Mouse (Mus musculus): ENCODE data around the gene Ms4a6d. TPM values are rescaled to one million over a fixed set of nuclear protein-coding genes. Genes with fewer than 3 reads are reported as not detected.

The Ms4a6d gene
- 4.6 and 6.4 TPM in 2 replicates for polyA plus RNA-seq (2015; fragmentation: Nextera tagmentation; extraction: Ambion mirVana)

DNA sequence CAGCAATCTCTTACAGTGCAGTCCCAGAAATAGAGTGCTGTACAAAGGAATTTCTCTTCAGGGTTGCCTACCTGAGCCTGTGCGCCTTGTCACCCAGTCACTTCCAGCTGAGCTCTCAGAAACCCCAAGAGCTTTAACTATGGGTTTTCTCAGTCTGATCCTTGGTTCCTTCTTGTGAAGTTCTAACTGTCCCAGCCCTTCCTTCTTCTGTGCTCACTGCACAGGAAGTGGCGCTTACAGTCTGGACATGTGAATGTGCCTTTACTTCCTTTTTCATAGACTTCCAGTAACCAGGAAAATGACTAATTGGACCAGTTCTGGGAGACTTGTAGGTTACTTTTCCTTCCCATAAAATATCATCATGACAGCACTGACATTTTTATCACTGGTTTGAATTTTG is at the start of gene Ms4a6d:
TSS of gene Ms4a6d (minus strand) at position 247 of the 400 bp plus-strand sequence.
- no peak for ATAC-seq (ENCODE audit: borderline replicate concordance, extremely low read depth, low FRiP score, low TSS enrichment)

DNA sequence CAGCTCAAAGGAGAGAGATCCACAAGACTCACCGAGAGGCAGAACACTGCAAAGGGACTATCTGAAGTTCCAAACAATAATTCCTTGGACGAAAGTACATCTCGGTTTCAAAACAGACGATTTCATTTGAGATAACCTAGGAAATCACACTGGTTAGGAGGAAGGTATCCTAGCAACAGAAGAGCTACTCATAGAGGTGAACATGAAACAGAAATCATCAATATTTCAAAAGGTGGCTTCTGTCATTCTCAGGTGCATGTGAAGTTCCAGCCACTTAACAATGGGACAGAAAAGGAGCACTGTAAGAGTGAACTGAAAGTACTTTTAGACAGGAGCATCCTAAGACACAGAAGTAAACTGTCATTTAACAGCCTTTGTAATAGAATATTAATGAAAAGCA is 44.9 kb upstream of the Ms4a6d start:
- no peak overlapping the region for H3K9ac ChIP-seq
- H3K4me3 ChIP-seq = no peak overlapping the region
- 56% methylated on average over 4 of the region's 4 CpGs for WGBS
- H3K27ac ChIP-seq = no peak overlapping the region
- H3K27me3 ChIP-seq = no peaks in the 10 kb centered on the region
- no peak for ATAC-seq (ENCODE audit: borderline replicate concordance, extremely low read depth, low FRiP score, low TSS enrichment)
- no peaks in the 10 kb centered on the region for H3K36me3 ChIP-seq
- no peaks in the 10 kb centered on the region for H3K4me1 ChIP-seq
- H3K9me3 ChIP-seq = no peaks in the 10 kb centered on the region
- no peak overlapping the region for H3K4me2 ChIP-seq

More for the DNA sequence above, at the start of gene Ms4a6d:
- no peak within 1 kb of the TSS for H3K4me3 ChIP-seq
- no peaks in the 10 kb centered on the region for H3K27me3 ChIP-seq
- WGBS = 81% methylated on average over 2 of the region's 2 CpGs
- no peaks in the 10 kb centered on the region for H3K4me1 ChIP-seq
- H3K9ac ChIP-seq = no peak within 1 kb of the TSS
- no peak within 1 kb of the TSS for H3K27ac ChIP-seq
- H3K9me3 ChIP-seq = no peaks in the 10 kb centered on the region
- H3K4me2 ChIP-seq = no peak within 1 kb of the TSS
- no peaks in the 10 kb centered on the region for H3K36me3 ChIP-seq

- Histone ChIP-seq H3K27me3 (no peaks in the 10 kb centered on the region), H3K4me1 (no peaks in the 10 kb centered on the region), H3K9me3 (no peaks in the 10 kb centered on the region), H3K4me3 (no peak overlapping the region), H3K27ac (no peak overlapping the region), H3K4me2 (no peak overlapping the region), H3K9ac (no peak overlapping the region), H3K36me3 (no peaks in the 10 kb centered on the region)
- ATAC-seq (ENCODE audit: borderline replicate concordance, extremely low read depth, low FRiP score, low TSS enrichment) = no peak
- 63% methylated on average over 3 of the region's 3 CpGs for WGBS
Observed at GRCm38 (mm10) chr19:11646166-11646565, 41.5 kb upstream of the Ms4a6d start.

DNA sequence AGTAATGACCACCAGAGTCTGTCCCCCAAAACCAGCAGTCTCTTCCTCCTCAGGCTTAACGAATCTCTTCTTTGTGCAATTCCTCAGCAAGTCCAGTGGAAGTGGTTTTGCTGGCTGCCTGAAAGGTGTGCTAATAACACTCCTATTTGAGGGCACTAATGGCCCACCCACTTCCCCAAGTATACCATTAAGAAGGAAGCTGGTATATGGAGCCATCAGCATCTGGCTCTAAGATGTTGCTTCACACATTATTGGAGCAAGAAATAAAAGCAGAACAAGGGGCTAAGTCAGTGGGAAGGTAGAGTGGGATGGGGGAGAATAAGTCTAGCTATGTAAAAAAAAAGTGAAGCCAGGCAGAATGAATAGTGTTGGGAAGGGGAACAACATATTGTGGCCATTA is 36.1 kb upstream of the Ms4a6d start, which contains the start of gene Ms4a3:
TSS of gene Ms4a3 (minus strand) at position 120 of the 400 bp plus-strand sequence.
- Histone ChIP-seq H3K27ac (no peak within 1 kb of the TSS), H3K9me3 (no peaks in the 10 kb centered on the region), H3K36me3 (no peaks in the 10 kb centered on the region), H3K27me3 (no peaks in the 10 kb centered on the region), H3K4me1 (no peaks in the 10 kb centered on the region), H3K4me3 (no peak within 1 kb of the TSS), H3K9ac (no peak within 1 kb of the TSS), H3K4me2 (no peak within 1 kb of the TSS)
- no peak for ATAC-seq (ENCODE audit: borderline replicate concordance, extremely low read depth, low FRiP score, low TSS enrichment)
- 48% methylated on average over 1 of the region's 1 CpGs for whole genome bisulfite sequencing

- no peaks in the 10 kb centered on the region for H3K9me3 ChIP-seq
- H3K27ac ChIP-seq = no peak overlapping the region
- H3K4me1 ChIP-seq = no peaks in the 10 kb centered on the region
- no peak overlapping the region for H3K4me2 ChIP-seq
- H3K27me3 ChIP-seq = no peaks in the 10 kb centered on the region
- no peak overlapping the region for H3K4me3 ChIP-seq
- H3K9ac ChIP-seq = no peak overlapping the region
- WGBS = 60% methylated on average over 4 of the region's 4 CpGs
- no peaks in the 10 kb centered on the region for H3K36me3 ChIP-seq
- no peak for ATAC-seq (ENCODE audit: borderline replicate concordance, extremely low read depth, low FRiP score, low TSS enrichment)
Observed at GRCm38 (mm10) chr19:11639038-11639437, 34.4 kb upstream of the Ms4a6d start.

- no peaks in the 10 kb centered on the region for H3K27me3 ChIP-seq
- H3K27ac ChIP-seq = no peak overlapping the region
- no peak overlapping the region for H3K4me2 ChIP-seq
- H3K36me3 ChIP-seq = no peaks in the 10 kb centered on the region
- H3K9ac ChIP-seq = no peak overlapping the region
- H3K4me3 ChIP-seq = no peak overlapping the region
- no peaks in the 10 kb centered on the region for H3K4me1 ChIP-seq
- H3K9me3 ChIP-seq = no peaks in the 10 kb centered on the region
- 66% methylated on average over 5 of the region's 5 CpGs for WGBS
- ATAC-seq (ENCODE audit: borderline replicate concordance, extremely low read depth, low FRiP score, low TSS enrichment) = no peak
Observed at GRCm38 (mm10) chr19:11635572-11635971, 30.9 kb upstream of the Ms4a6d start.

GRCm38 (mm10) chr19:11634330-11634729 is 29.7 kb upstream of the Ms4a6d start:
- no peak overlapping the region for H3K27ac ChIP-seq
- whole genome bisulfite sequencing = 59% methylated on average over 2 of the region's 2 CpGs
- H3K4me3 ChIP-seq = no peak overlapping the region
- no peaks in the 10 kb centered on the region for H3K27me3 ChIP-seq
- ATAC-seq (ENCODE audit: borderline replicate concordance, extremely low read depth, low FRiP score, low TSS enrichment) = no peak
- H3K4me2 ChIP-seq = no peak overlapping the region
- no peaks in the 10 kb centered on the region for H3K4me1 ChIP-seq
- H3K9ac ChIP-seq = no peak overlapping the region
- no peaks in the 10 kb centered on the region for H3K9me3 ChIP-seq
- H3K36me3 ChIP-seq = no peaks in the 10 kb centered on the region

- 79% methylated on average over 1 of the region's 1 CpGs for WGBS
- H3K4me2 ChIP-seq = no peak overlapping the region
- H3K4me3 ChIP-seq = no peak overlapping the region
Observed at GRCm38 (mm10) chr19:11633732-11634131, 29.1 kb upstream of the Ms4a6d start.

DNA sequence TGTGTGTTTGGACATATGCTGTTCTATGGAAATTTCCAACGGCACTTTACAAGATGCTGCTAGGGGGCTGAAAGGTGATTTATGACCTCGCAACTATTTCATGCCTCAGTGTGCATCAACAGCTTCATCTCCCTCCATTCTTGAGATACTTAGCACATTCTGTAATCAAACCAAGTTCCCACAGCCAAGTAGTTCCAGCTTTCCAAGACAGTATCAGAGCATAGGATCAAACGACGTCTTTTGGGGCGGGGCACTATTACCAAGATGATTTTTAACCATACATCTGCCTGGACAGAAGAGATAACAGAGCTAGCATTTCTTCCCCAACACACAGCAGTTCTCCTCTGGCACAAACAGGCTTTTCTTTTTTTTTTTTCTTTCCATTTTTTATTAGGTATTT is 20.6 kb upstream of the Ms4a6d start:
- H3K4me3 ChIP-seq = no peak overlapping the region
- no peaks in the 10 kb centered on the region for H3K36me3 ChIP-seq
- no peaks in the 10 kb centered on the region for H3K27me3 ChIP-seq
- H3K9ac ChIP-seq = no peak overlapping the region
- ATAC-seq (ENCODE audit: borderline replicate concordance, extremely low read depth, low FRiP score, low TSS enrichment) = no peak
- no peaks in the 10 kb centered on the region for H3K4me1 ChIP-seq
- H3K4me2 ChIP-seq = no peak overlapping the region
- no peaks in the 10 kb centered on the region for H3K9me3 ChIP-seq
- no peak overlapping the region for H3K27ac ChIP-seq
- WGBS = 59% methylated on average over 5 of the region's 5 CpGs

More at GRCm38 (mm10) chr19:11633732-11634131, 29.1 kb upstream of the Ms4a6d start:
- no peaks in the 10 kb centered on the region for H3K27me3 ChIP-seq
- H3K27ac ChIP-seq = no peak overlapping the region
- H3K4me1 ChIP-seq = no peaks in the 10 kb centered on the region
- no peaks in the 10 kb centered on the region for H3K36me3 ChIP-seq
- ATAC-seq (ENCODE audit: borderline replicate concordance, extremely low read depth, low FRiP score, low TSS enrichment) = no peak
- no peak overlapping the region for H3K9ac ChIP-seq
- no peaks in the 10 kb centered on the region for H3K9me3 ChIP-seq

DNA sequence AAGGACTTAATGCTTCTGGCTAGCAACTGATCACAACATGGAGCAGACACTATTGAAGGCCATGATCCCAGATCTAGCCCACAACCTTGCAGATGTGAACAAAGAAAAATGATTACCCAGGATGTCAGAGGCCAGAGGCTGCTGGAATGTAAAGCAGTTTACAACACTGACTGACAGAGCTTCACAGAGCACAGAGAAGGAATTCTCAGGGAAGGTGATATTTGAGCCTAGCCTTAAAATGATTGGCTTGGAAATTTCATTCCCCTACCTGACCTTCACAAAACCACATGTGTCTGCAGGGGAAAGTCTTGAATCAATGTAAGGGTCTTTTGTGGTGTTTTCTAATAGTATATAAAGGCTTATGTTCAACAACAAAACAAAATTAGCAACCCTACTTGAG is 20.2 kb upstream of the Ms4a6d start:
- no peak overlapping the region for H3K4me2 ChIP-seq
- H3K27me3 ChIP-seq = no peaks in the 10 kb centered on the region
- H3K27ac ChIP-seq = no peak overlapping the region
- H3K36me3 ChIP-seq = no peaks in the 10 kb centered on the region
- H3K4me3 ChIP-seq = no peak overlapping the region
- no peak overlapping the region for H3K9ac ChIP-seq
- ATAC-seq (ENCODE audit: borderline replicate concordance, extremely low read depth, low FRiP score, low TSS enrichment) = no peak
- no peaks in the 10 kb centered on the region for H3K9me3 ChIP-seq
- no peaks in the 10 kb centered on the region for H3K4me1 ChIP-seq

DNA sequence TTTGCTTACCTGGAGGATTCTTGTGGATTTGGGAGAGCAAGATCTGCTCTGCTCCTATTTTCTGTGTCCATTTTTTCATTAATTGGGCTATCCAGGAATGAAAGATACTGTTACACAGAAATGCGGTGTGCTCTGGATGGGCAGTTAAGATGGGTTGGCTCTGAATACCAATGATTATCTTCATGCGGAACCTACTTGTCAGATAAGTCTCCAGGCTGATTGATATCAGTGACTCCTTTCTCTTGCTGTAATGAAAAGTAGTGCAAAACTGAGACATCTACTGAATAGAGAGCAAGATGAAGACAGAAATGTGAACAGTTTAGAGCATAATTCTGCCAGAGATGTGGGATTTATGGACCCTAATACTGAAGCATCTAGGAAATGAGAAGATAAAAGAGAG is 18.9 kb upstream of the Ms4a6d start, which contains the start of gene Ms4a2:
TSS of gene Ms4a2 (minus strand) at position 169 of the 400 bp plus-strand sequence.
- H3K4me2 ChIP-seq = no peak within 1 kb of the TSS
- H3K9ac ChIP-seq = no peak within 1 kb of the TSS
- no peaks in the 10 kb centered on the region for H3K36me3 ChIP-seq
- no peak within 1 kb of the TSS for H3K27ac ChIP-seq
- no peak within 1 kb of the TSS for H3K4me3 ChIP-seq
- no peaks in the 10 kb centered on the region for H3K9me3 ChIP-seq
- H3K27me3 ChIP-seq = no peaks in the 10 kb centered on the region
- ATAC-seq (ENCODE audit: borderline replicate concordance, extremely low read depth, low FRiP score, low TSS enrichment) = no peak
- no peaks in the 10 kb centered on the region for H3K4me1 ChIP-seq
- WGBS = 76% methylated on average over 2 of the region's 2 CpGs

- ATAC-seq (ENCODE audit: borderline replicate concordance, extremely low read depth, low FRiP score, low TSS enrichment) = no peak
- Histone ChIP-seq H3K36me3 (no peaks in the 10 kb centered on the region), H3K4me2 (no peak overlapping the region), H3K4me1 (peaks cover 9% of the 10 kb centered on the region), H3K27ac (no peak overlapping the region), H3K27me3 (no peaks in the 10 kb centered on the region), H3K4me3 (no peak overlapping the region), H3K9ac (no peak overlapping the region), H3K9me3 (no peaks in the 10 kb centered on the region)
Observed at GRCm38 (mm10) chr19:11617983-11618382, 13.3 kb upstream of the Ms4a6d start.

DNA sequence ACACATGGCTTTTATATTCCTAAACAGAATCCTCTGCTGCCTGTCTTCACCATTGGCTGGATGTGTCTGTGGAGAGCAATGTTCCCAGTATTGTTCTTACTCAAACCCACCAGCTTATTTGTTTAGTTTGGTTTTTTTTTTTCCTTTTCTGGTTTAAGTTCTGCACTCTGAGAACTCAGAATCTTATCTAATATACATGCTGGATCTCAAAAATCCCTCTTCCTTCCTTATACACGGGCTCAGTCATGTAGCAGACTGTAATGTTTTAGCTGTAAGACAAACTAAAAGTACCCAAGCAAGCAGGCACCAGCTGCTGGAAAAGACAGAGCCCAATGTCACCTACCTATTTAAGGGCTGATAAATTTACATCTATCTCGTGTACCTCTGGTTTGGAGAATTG is 10.2 kb upstream of the Ms4a6d start:
- peaks cover 12% of the 10 kb centered on the region for H3K4me1 ChIP-seq
- ATAC-seq (ENCODE audit: borderline replicate concordance, extremely low read depth, low FRiP score, low TSS enrichment) = no peak
- no peaks in the 10 kb centered on the region for H3K9me3 ChIP-seq

More for the DNA sequence above, 10.2 kb upstream of the Ms4a6d start:
- 47% methylated on average over 2 of the region's 2 CpGs for WGBS
- no peak overlapping the region for H3K9ac ChIP-seq
- no peaks in the 10 kb centered on the region for H3K36me3 ChIP-seq
- no peak overlapping the region for H3K4me2 ChIP-seq
- no peak overlapping the region for H3K4me3 ChIP-seq
- no peaks in the 10 kb centered on the region for H3K27me3 ChIP-seq
- no peak overlapping the region for H3K27ac ChIP-seq
